Mouse (Mus musculus) heart, postnatal 36 days (tissue): ENCODE data around the gene Gm20388. TPM values are rescaled to one million over a fixed set of nuclear protein-coding genes. Genes with fewer than 3 reads are reported as not detected.

ENCODE experiments used
- DNase-seq, 2 experiments: peaks; one replicate each; pipeline ENCODE4 v3.0.0; 2021 to 2022
- intact Hi-C: fragments of 180-260 bp; cut with DNase I; formaldehyde crosslinking; loops from one replicate; pipeline ENCODE4 v1.15.1; 2025
- total RNA-seq, 2 experiments: library from RNA; stranded (reverse); gene quantifications; 2 replicates each; pipeline ENCODE4 v1.2.3; 2021

Gene Gm20388
- total RNA-seq, 2 experiments from 2014 or later, result 3.5 to 4.9 TPM

DNA sequence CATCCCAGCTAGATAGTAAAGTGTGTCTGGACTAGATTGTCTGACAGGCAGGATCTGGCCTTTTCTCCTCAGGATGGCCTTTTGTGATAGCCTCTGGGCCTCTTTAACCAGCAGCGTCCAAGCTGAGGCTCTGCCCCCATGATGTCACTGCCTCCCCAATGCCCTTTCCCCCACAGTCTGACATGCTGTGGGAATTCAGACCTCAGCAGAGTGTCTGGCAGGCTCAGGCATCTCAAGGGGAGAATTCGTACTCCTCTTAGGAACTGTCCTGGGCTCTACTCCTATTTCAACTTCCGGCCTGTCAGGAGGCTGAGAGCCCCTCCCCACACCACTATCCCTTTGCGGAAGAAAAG lies 553.9 kb downstream of the Gm20388 start:
- no peak for DNase-seq
- intact Hi-C loops, result no loop called here

DNA sequence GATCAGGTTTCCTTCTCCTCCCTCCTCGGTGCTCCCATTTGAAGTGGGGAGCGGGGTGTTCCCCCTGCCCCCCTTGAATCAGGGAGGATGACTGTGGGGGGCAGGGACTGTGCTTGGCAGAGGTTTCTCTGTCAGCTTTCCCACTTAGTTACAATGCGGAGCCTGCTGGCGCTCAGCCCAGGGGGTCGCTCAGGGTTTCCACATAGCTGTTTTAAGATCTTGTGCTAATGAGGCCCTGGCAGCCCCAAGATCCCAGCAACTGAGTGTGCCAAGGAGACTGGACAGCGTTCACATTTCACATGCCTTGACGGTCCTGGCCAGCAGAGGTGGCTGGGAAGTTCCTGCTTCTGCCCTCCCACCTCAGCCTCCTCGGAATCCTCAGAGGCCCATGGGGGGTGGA lies 555.1 kb downstream of the Gm20388 start:
- DNase-seq, result no peak
- intact Hi-C loops, result no loop called here

DNA sequence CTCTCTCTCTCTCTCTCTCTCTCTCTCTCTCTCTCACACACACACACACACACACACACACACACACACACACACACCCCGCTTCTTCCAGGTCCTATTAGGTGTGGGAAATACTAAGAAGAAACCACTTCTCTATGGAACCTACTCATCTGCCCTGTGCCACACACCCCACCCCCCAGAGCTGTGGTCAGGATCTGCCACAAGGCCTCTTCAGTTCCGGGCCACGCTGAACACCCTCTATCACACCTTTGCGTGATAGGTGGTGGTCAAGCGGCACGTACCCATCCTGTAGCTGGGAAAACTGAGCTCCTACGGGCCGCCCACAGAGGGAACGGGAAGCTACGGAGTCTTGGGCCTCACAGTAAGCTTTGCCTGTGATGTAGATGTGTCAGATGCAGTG lies 555.6 kb downstream of the Gm20388 start:
- DNase-seq, result no peak
- intact Hi-C loops, result no loop called here

DNA sequence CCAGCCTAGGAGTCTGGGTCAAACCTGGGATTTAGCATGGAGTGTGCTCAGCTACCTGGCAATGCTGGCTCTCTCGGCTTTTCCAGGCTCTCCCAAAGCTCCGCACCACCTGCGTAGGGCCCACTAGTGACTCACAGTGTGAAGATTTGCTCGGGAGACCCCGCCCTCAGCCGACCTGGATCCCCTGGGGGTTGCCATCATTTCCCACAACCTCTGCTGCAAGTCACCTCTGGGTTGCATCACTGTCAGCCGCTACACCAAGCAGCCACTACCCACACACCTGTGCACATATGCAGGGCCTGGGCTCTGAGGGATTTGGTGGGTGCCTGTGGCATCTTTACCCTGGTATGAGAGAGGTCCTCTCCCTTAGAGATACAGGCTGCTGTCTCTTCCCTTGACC lies 557.0 kb downstream of the Gm20388 start:
- no peak for DNase-seq
- intact Hi-C loops, result no loop called here

DNA sequence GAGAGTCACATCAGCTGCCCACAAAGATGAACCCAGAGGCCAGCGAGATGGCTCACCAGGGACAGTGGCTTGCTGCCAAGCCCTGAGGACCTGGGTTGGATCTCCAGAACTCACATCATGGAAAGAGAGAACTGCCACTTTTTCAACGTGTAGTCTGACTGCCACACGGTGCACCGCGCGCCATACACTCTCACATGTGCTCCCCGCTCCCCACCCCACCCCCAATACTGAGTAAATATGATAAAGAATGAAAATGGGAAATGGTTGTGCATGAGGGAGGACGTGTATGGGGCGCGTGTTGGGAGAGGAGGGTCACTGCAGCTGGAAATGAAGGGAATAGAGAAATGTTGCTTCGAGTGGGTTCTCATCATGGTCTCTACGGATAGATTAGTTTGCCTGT lies 559.5 kb downstream of the Gm20388 start:
- no peak for DNase-seq
- intact Hi-C loops, result loop anchor here (5.0 kb wide), 1 partner anchor 62 kb away; no protein-coding TSS in a partner anchor

DNA sequence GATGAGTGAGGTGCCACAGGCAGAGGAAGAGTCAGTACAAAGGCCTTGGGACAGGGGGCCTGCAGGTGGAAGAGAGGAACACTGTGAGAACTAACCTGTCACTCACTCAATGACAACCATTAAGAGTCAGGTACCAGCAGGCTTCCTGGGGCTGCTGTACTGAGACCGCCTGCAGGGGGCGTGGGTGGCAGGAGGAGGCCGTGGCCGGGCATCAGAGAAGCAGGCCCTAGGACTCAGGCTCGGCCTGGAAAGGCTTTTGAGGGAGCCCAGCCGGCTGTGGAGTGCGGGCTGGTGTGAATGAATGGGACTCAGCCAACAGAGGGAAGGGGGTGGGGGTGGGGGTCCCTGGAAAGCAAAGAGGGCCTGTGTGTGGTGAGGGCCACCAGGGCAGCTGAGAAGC lies 560.5 kb downstream of the Gm20388 start:
- intact Hi-C loops, result loop anchor here (5.0 kb wide), 1 partner anchor 61 kb away; no protein-coding TSS in a partner anchor
- peak in 1 of 2 experiments; percentile 60 for DNase-seq

DNA sequence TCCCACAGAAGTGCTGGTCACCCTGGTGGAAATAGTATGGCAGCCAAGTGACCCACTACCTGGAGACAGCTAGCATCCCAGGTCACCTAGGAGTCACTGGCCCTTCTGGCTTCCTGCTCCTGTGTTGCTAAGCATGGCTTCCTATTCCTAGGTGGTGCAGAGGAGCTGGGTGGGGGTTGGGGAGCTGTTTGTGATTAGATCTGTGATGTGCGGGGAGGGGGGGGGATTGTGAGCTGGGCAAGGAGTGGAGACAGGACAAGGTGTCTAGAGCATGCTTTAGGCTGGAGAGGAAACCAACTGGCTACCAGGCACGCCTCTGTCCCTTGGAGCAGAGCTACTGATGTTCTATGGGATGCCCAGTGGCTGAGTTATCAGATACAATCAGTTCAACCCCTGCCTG lies 561.1 kb downstream of the Gm20388 start:
- intact Hi-C loops, result loop anchor here (5.0 kb wide), 1 partner anchor 61 kb away; no protein-coding TSS in a partner anchor
- no peak for DNase-seq

DNA sequence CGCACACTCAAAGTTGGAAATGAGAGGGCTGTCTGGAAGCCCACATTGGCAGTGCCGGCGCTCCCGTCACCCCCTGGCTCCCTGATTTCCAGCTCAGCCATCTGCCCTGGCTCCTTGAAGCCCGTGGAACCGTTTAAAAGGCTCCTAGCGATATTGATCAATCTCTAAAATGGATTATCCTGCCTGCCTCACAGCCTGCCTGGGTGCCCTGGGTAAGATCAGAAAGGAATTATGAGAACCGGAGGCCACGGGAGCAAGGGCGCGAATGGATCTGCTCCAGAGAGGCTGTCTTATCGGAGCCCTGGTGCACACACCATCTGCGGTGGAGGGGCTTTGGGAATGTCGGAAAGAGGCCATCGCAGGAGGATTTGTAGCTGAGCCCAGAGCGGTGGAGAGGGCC lies 561.6 kb downstream of the Gm20388 start:
- intact Hi-C loops, result loop anchor here (5.0 kb wide), 1 partner anchor 60 kb away; no protein-coding TSS in a partner anchor
- no peak for DNase-seq

DNA sequence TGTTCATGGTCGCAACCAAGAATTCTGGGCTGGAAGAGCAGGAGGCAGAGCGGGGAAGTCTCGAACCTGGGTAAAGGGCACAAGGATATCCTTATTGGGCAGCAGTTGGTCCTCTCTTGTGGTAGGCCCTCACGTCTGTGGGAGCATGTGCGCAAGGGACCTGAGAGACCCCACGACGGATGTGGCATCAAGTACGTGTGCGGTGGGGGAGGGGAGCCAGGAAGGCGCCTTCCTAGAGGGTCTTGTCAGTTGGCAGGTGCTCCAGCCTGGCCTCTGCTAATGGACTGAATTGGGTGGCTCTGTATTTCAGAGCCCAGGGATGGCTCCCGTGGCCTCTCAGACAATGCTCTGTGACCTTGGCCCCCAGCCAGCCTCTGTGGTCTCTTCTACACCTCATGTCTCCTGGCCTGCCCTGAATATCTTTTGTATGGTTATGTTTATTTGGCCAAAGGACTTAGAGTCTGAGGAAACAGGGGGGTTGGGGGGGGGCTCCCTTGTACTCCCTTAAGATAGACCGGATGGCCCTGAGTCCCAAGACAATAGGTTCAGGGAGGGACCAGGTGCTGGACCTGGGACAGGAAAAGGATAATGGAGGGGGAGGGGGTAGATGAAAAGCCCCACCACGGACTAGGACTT lies 563.2 kb downstream of the Gm20388 start:
- peak; percentile 53 to 69 for DNase-seq
- intact Hi-C loops, result loop anchor here (2.0 to 5.0 kb wide), 3 partner anchors 15 to 58 kb away; no protein-coding TSS in a partner anchor

DNA sequence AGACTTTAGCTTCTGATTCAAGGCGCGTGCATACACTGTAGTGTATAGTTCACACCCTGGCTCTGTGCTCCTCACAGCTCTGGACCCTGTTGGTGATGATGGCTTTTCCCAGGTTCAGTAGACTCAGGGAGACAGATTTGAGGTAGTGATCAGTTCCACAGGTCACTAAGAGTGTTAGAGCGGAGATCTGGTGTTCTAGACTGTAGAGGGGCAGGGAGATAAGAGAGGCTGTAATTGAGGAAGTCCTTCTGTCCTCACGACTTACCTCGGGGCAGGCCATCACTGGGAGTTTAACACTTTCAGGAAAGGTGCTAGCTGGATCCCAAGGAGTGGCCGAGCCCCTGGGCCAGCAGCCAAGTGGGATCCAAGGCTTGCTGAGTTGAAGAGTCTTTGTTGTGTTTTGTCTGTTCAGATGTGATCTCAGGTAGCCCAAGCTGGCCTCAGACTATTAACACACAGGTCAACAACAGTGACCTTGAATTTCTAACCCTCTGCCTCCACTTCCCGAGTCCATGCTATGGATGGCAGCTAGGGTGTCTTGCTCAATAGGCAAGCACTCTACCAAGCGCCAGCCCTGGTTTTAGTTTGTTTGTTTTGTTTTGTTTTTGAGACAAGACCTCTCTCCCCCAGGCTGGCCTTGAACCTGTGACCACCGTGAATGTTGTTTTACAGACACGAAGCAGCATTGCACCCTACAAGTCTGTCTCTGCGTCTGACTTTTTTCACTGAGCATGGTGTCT lies 564.0 kb downstream of the Gm20388 start:
- DNase-seq, result no peak
- intact Hi-C loops, result loop anchor here (2.0 to 5.0 kb wide), 3 partner anchors 14 to 58 kb away; no protein-coding TSS in a partner anchor

DNA sequence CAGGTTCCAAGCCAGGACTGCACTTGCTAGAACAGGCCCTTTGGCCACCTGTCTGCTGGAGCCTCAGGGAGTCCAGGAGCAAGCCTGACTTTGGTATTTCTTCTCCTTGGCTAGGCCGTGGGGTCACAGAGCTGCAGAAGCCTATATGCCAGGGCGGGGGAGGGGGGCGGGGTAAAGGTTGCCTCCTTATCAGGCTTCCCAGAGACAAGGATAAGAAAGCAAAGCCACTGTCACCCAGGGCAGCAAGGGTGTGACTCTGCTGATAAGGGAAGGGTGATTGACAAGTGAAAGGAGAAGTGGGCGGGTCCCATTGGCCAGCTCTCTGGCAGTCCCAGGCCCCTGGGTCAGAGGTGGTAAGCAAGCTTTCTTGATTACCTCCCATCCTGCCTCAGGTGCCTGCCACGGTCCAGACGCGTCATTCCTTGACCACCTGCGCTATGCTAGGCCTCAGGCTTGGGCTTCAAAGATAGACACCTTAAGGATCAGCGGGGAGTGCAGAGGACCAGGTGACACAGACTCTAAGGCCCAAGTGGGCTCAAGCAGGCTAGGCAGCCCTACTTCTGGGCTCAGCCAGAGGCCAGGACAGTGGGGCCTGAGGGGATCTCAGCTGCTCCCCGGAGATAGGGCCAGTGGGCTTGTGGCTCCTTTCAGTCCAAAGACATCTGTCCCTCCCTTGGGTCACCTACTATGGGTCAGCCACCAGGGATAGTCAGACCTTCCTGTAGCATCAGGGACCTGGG lies 565.0 kb downstream of the Gm20388 start:
- intact Hi-C loops, result loop anchor here (2.0 kb wide), 2 partner anchors 13 to 29 kb away; no protein-coding TSS in a partner anchor
- DNase-seq, result no peak

DNA sequence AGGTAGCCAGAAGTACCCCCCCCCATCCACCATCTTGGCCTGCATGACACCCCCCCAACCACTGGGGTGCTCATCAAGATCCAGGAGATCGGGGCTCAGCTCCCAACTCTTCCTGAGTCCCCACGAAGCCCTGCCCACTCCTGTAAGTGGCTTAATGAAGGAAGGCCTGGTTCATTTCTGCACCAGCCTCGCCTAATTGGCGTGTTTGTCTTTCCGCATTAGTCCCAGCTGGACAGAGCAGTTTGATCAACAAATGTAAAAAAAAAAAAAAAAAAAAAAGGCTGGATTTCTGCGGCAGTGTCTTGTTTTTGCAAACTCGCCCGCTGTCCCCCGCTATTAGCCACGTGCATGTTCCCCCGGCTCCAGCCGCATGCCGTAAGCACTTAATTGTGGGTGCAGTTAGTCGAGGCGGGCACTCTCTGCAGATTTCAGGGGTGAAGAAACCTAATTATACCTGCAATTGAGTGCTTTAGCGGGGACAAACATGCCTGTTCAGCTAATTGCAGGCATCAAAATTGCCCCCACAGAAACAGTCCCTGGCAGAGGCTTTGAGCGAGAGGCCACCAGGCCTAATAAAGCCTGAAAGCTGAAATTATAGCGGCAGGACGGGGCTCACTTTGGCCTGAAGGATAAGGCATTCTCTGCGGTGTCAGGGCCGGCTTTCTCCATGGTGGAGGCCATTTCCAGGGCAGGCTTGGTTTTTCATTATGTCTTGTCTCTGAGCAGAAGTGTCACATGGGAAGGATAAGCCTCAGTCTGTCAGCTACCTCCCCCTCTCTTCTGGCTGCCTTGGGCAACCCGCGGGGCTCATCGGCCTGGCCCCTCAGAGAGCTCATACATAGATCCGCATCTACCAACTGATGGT lies 566.3 kb downstream of the Gm20388 start:
- intact Hi-C loops, result no loop called here
- no peak for DNase-seq

DNA sequence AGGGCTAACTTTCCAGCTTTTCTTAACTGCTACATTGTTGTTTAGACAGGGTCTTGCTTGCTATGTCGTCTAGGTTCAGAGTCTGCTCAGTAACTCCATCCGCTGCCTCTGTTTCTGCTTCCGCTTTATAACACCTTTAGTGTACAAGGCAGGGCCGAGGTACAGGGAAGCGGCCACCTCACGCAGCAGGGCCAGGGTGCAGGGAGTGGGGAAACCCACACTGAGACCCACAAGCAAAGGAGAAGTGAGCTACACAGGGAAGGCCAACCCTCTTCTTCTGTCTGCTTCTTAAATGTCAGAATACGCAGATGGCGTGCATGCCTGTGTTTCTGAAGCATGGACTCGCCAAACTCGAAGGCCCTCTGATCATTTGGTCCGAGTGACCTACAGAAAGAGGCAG lies 568.1 kb downstream of the Gm20388 start:
- no peak for DNase-seq
- intact Hi-C loops, result no loop called here

DNA sequence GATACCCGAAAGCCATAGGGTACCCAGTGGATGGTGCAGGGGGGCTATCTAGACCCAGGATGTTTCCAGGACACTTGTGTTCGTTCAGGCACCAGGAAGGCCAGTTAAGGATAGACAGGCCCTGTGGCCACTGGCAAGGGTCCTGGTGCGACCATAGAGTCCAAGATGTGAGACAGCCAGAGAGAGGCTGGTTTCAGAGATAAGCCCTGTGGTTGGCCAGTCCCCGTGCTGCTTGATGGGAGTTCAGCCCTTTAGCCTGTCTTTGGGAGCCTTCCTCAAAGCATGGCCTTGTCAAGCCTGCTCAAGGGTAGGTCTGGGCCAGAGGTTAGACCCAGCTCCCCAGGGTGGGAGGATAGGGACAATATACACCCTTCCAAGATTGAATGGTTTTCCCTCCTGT lies 569.0 kb downstream of the Gm20388 start:
- intact Hi-C loops, result no loop called here
- no peak for DNase-seq

DNA sequence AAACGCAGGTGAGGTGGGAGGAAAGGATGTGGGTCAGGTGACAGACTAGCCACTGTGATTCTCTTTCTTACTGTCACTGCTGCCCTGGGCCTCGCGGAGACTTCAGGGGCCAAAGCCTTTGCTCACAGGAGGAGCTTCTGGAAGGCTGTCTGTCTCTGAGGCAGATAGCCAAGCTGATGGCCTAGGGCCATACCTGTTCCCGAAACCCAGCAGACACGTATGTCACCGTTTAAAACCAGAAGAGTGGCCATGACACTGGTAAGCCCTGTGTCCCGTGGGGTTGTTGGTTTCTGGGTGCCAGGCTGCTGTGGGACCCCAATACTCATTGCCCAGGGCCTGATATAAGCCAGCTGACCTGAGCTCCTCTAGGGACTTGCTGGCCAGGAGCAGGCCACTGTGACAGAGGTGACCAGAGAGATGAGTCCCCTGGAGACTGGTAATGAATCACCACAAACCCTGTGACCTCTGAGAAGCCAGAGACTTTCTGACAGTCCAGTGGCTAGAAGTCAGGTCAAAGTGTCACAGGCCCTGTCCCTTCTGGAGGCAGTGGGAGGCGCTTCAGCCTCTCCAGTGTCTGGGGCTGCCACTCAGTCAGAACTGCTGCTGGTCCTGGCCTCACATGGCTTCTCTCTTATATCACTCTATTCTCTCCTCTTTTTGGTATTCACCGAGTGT lies 571.5 kb downstream of the Gm20388 start:
- intact Hi-C loops, result no loop called here
- no peak for DNase-seq

DNA sequence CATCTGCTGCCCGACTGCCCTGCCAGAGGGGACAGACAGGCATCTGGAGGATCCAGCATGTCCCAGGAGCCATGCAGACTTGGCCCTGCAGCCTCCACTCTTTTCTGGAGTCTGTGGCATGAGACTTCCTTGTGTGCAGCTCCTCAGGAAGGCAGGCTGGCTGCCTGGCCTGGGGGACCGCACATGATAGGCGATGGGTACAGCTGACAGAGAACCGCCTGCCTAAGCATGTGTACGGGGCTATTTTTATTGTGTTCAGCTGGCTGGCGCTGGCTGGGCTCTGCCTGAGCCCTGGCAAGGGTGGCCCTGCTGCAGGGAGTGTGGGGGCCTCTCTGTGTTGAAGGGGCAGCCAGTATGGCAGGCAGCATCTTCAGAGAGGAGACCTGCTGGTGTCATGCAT lies 573.8 kb downstream of the Gm20388 start:
- no peak for DNase-seq
- intact Hi-C loops, result no loop called here

DNA sequence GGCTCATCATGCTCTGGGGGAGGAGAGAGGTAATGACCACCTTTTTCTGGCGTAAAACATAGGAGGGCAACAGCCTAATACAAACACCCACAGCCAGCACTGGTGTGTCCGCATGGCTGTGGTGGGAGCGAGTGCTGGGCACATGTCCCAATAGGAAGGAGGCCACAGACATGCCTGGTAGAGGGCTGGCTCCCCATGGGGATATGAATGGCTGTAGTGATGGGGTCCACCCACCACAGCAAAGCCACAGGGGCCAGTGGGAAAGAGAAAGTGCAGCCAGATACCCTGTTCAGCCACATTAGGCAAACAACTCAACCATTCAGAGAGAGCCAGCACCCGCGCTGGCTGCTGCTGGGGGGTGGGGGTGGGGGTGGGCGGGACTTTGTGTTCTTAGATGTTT lies 574.5 kb downstream of the Gm20388 start:
- intact Hi-C loops, result loop anchor here (5.0 kb wide), 2 partner anchors 68 to 123 kb away; no protein-coding TSS in a partner anchor
- no peak for DNase-seq

DNA sequence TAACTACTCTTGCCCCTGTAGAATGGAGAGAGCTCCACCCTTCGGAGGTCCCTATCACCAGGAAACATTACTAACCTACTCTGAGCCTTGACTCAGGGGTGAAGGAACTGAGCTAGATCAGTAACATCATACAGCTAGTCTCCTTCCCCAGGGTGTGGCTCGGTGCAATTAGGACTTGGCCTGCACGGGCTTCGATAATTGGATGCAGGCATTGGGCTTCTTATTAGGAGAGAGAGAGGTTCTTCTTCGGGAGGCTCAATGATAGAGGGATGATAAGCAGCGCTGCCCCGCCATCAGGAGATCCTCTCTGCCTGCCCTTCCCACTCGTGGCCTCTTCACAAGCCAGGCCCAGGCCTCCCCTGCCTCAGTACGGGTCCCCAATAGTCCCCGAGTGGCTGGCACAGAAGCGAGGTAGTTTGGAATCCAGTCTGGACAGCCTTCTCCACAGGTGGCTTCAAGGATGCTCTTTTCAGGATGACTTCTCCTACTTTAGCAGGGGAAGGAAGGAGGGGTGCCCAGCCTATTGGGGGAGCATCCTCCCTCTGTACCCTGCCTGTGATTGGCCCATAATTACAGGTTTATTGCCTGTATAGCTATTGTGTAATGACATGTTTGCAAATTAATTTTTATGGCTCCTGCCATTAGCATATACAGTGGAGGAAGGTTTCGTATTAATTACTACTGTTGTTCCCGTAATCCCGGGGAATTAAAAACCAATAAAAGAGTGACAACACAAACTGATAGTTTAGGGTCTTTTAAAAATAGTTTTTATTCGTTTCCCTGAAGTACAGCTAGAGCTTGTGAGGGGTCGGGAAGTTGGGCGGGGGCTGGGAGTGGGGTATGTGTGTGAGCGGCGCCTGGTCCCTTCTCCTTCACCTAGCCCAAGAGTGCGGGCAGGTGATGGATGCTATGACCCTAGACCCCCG lies 575.2 kb downstream of the Gm20388 start:
- intact Hi-C loops, result loop anchor here (5.0 kb wide), 2 partner anchors 69 to 124 kb away; no protein-coding TSS in a partner anchor
- DNase-seq, result no peak
